Mouse (Mus musculus): ENCODE results near the gene Sox30. TPM values are rescaled to one million over a fixed set of nuclear protein-coding genes. Genes with fewer than 3 reads are reported as not detected.

Gene Sox30
- polyA plus RNA-seq, 1 experiment from 2014 or later = 0.05 TPM

GRCm38 (mm10) chr11:45960003-45960402 is 20.1 kb upstream of the Sox30 start:
- no peak for DNase-seq (ENCODE audit: low spot score)
- no peaks in the 10 kb centered on the region for H3K36me3 ChIP-seq
- WGBS = 84% methylated on average over 5 of the region's 5 CpGs

DNA sequence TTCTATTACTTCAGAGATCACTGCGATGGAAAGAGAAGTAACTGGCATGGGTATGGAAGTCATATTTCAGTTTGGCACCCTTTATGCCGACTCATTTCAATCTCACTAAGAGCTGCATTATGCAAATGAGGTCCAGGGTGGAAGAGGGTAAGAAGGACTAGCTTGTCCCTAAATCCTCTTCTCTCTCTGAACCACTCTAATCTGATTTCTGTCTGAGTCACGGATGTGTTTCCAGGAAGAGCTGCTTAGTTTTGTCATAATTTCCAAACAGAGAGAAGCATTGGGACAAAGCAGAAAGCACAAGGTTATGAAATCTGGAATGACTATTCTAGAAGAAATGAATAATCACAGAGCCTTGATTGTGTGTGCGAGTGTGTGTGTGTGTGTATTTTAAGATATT is 13.2 kb upstream of the Sox30 start:
- no peaks in the 10 kb centered on the region; the same call in 1 of the 2 replicates for H3K9me3 ChIP-seq (replicated peaks)
- 88% methylated on average over 4 of the region's 4 CpGs for WGBS
- DNase-seq (ENCODE audit: low spot score) = no peak
- H3K4me1 ChIP-seq = no peaks in the 10 kb centered on the region
- no peaks in the 10 kb centered on the region for H3K27me3 ChIP-seq (ENCODE audit: low read depth, poor library complexity, severe bottlenecking)
- no peak overlapping the region for H3K4me3 ChIP-seq
- H3K27ac ChIP-seq (replicated peaks) = no peak overlapping the region
- H3K36me3 ChIP-seq = no peaks in the 10 kb centered on the region

More at GRCm38 (mm10) chr11:45960003-45960402, 20.1 kb upstream of the Sox30 start:
- Histone ChIP-seq H3K4me1 (peaks cover 2% of the 10 kb centered on the region; the same call in 1 of the 2 replicates), H3K27me3 (ENCODE audit: low read depth, poor library complexity, severe bottlenecking) (no peaks in the 10 kb centered on the region), H3K9me3 (replicated peaks) (no peaks in the 10 kb centered on the region; the same call in 1 of the 2 replicates), H3K4me3 (no peak overlapping the region), H3K27ac (replicated peaks) (no peak overlapping the region)

GRCm38 (mm10) chr11:45968466-45968865 is 11.6 kb upstream of the Sox30 start:
- no peaks in the 10 kb centered on the region; the same call in 1 of the 2 replicates for H3K9me3 ChIP-seq (replicated peaks)
- 90% methylated on average over 3 of the region's 3 CpGs for WGBS

DNA sequence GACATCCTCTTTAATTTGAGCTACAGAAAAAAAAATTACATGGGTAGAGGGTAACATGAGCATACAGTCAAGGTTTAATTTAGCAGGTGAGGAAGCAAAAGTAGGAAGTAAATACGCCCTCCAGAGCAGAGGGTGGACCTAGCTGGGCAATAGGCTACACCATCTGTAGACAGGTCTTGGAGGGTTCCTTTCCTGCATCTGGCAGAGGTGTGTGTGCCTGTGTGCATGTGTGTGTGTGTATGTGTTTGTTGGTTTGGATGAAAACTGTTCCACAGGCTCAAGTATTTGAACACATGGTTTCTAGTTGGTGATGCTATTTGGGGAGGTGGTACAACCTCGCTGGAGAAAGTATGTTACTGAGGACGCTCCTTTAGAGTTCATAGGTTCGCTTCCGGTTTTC is 6.5 kb upstream of the Sox30 start:
- no peaks in the 10 kb centered on the region for H3K36me3 ChIP-seq
- no peak overlapping the region for H3K4me3 ChIP-seq
- no peak overlapping the region for H3K27ac ChIP-seq (replicated peaks)
- no peaks in the 10 kb centered on the region for H3K4me1 ChIP-seq
- no peaks in the 10 kb centered on the region for H3K27me3 ChIP-seq (ENCODE audit: low read depth, poor library complexity, severe bottlenecking)
- 90% methylated on average over 5 of the region's 5 CpGs for WGBS
- no peak for DNase-seq (ENCODE audit: low spot score)
- H3K9me3 ChIP-seq (replicated peaks) = no peaks in the 10 kb centered on the region

More at GRCm38 (mm10) chr11:45968466-45968865, 11.6 kb upstream of the Sox30 start:
- no peak overlapping the region for H3K27ac ChIP-seq (replicated peaks)
- DNase-seq (ENCODE audit: low spot score) = no peak
- no peak overlapping the region for H3K4me3 ChIP-seq
- no peaks in the 10 kb centered on the region for H3K27me3 ChIP-seq (ENCODE audit: low read depth, poor library complexity, severe bottlenecking)
- no peaks in the 10 kb centered on the region for H3K4me1 ChIP-seq
- H3K36me3 ChIP-seq = no peaks in the 10 kb centered on the region

- Histone ChIP-seq H3K4me1 (no peaks in the 10 kb centered on the region), H3K9me3 (replicated peaks) (no peaks in the 10 kb centered on the region), H3K4me3 (no peak overlapping the region), H3K36me3 (no peaks in the 10 kb centered on the region), H3K27me3 (ENCODE audit: low read depth, poor library complexity, severe bottlenecking) (peaks cover 8% of the 10 kb centered on the region), H3K27ac (replicated peaks) (no peak overlapping the region)
- WGBS = 91% methylated on average over 8 of the region's 8 CpGs
- DNase-seq (ENCODE audit: low spot score) = no peak
These were observed 5.6 kb upstream of the Sox30 start for GRCm38 (mm10) chr11:45974466-45974865.

DNA sequence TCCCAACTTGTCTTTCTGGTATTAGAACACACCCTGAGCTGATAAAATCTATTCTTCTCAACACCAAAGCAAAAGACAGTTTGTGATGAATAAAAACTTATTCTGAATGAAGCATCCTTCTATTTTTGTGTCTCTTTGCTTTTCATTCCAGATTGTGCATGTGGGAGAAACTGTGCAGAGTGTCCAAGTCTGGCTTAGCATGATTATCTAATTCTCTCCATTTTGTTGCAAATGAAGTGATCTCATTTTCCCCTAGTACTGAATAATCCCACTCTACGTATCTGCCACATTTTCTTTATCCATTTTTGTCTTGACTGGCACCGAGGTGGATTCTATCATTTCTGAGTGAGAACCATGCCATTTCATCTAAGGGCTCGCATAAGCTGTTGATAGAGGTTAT is 4.0 kb upstream of the Sox30 start:
- DNase-seq (ENCODE audit: low spot score) = no peak
- H3K4me1 ChIP-seq = peaks cover 12% of the 10 kb centered on the region
- H3K27me3 ChIP-seq (ENCODE audit: low read depth, poor library complexity, severe bottlenecking) = peaks cover 21% of the 10 kb centered on the region
- 84% methylated on average over 3 of the region's 3 CpGs for WGBS
- H3K4me3 ChIP-seq = no peak overlapping the region
- H3K9me3 ChIP-seq (replicated peaks) = 0 out of 2 replicates have a peak, but pooled peaks cover 5% of the 10 kb centered on the region
- no peak overlapping the region for H3K27ac ChIP-seq (replicated peaks)
- H3K36me3 ChIP-seq = no peaks in the 10 kb centered on the region

GRCm38 (mm10) chr11:45980893-45981253 is 763 bp downstream of the Sox30 start:
- no peaks in the 10 kb centered on the region for H3K36me3 ChIP-seq
- peaks cover 14% of the 10 kb centered on the region for H3K4me1 ChIP-seq
- peaks cover 26% of the 10 kb centered on the region for H3K27me3 ChIP-seq (ENCODE audit: low read depth, poor library complexity, severe bottlenecking)
- 0 out of 2 replicates have a peak, but pooled peaks cover 5% of the 10 kb centered on the region for H3K9me3 ChIP-seq (replicated peaks)
- peak overlapping the region; percentile 66 for H3K4me3 ChIP-seq
- 48% methylated on average over 19 of the region's 19 CpGs for WGBS
- DNase-seq (ENCODE audit: low spot score) = no peak
- peak overlapping the region; percentile 89 for H3K27ac ChIP-seq (replicated peaks)

- H3K36me3 ChIP-seq = no peaks in the 10 kb centered on the region
- peak overlapping the region; percentile 41 for H3K4me3 ChIP-seq
- H3K27ac ChIP-seq (replicated peaks) = no peak overlapping the region
- peaks cover 8% of the 10 kb centered on the region for H3K4me1 ChIP-seq
- H3K27me3 ChIP-seq (ENCODE audit: low read depth, poor library complexity, severe bottlenecking) = peaks cover 14% of the 10 kb centered on the region
- H3K9me3 ChIP-seq (replicated peaks) = no peaks in the 10 kb centered on the region
- WGBS = 12% methylated on average over 16 of the region's 16 CpGs
- DNase-seq (ENCODE audit: low spot score) = peak; percentile 30
These were observed 11.5 kb downstream of the Sox30 start for GRCm38 (mm10) chr11:45991604-45992003.

- Histone ChIP-seq H3K36me3 (no peaks in the 10 kb centered on the region), H3K9me3 (replicated peaks) (no peaks in the 10 kb centered on the region), H3K27ac (replicated peaks) (no peak overlapping the region), H3K4me1 (peaks cover 8% of the 10 kb centered on the region), H3K27me3 (ENCODE audit: low read depth, poor library complexity, severe bottlenecking) (peaks cover 14% of the 10 kb centered on the region), H3K4me3 (peak overlapping the region; percentile 41; the same call in 1 of the 2 replicates)
- WGBS = 50% methylated on average over 13 of the region's 13 CpGs
- DNase-seq (ENCODE audit: low spot score) = no peak
These were observed 12.0 kb downstream of the Sox30 start for GRCm38 (mm10) chr11:45992087-45992486.

- Histone ChIP-seq H3K9me3 (replicated peaks) (no peaks in the 10 kb centered on the region), H3K4me1 (peaks cover 5% of the 10 kb centered on the region; the same call in 1 of the 2 replicates), H3K36me3 (no peaks in the 10 kb centered on the region), H3K27ac (replicated peaks) (no peak overlapping the region), H3K4me3 (no peak overlapping the region), H3K27me3 (ENCODE audit: low read depth, poor library complexity, severe bottlenecking) (no peaks in the 10 kb centered on the region)
- peak; percentile 65 for DNase-seq (ENCODE audit: low spot score)
- 26% methylated on average over 6 of the region's 6 CpGs for WGBS
These were observed 36.0 kb downstream of the Sox30 start for GRCm38 (mm10) chr11:46016061-46016460.

GRCm38 (mm10) chr11:46020246-46020645 is 40.1 kb downstream of the Sox30 start:
- H3K9me3 ChIP-seq (replicated peaks) = no peaks in the 10 kb centered on the region
- H3K27me3 ChIP-seq (ENCODE audit: low read depth, poor library complexity, severe bottlenecking) = no peaks in the 10 kb centered on the region
- DNase-seq (ENCODE audit: low spot score) = no peak
- H3K36me3 ChIP-seq = no peaks in the 10 kb centered on the region
- no peak overlapping the region for H3K27ac ChIP-seq (replicated peaks)
- 75% methylated on average over 1 of the region's 1 CpGs for WGBS
- no peak overlapping the region for H3K4me3 ChIP-seq
- peaks cover 5% of the 10 kb centered on the region; the same call in 1 of the 2 replicates for H3K4me1 ChIP-seq

DNA sequence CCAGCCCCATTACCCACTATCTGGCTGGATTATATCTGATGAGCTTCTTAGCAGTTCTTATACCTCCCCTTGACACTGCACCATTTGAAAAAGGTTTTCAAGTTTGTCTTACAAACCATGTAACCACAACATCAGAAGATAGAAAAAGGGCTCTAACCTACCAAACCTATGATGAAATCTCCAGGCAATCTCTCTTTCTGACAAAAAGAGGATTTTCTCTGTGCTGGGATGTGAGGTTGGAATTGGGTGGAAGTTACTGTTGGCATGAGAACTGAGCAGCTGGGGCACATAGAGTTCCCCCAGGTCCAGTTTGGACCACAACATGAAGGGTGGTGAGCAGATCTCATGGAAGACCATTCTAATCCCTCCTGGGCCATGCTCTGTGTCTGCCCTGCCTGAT is 41.7 kb downstream of the Sox30 start:
- H3K27me3 ChIP-seq (ENCODE audit: low read depth, poor library complexity, severe bottlenecking) = no peaks in the 10 kb centered on the region
- H3K27ac ChIP-seq (replicated peaks) = no peak overlapping the region
- peaks cover 11% of the 10 kb centered on the region for H3K4me1 ChIP-seq
- no peak for DNase-seq (ENCODE audit: low spot score)
- no peaks in the 10 kb centered on the region for H3K36me3 ChIP-seq
- no peak overlapping the region for H3K4me3 ChIP-seq
- H3K9me3 ChIP-seq (replicated peaks) = no peaks in the 10 kb centered on the region

DNA sequence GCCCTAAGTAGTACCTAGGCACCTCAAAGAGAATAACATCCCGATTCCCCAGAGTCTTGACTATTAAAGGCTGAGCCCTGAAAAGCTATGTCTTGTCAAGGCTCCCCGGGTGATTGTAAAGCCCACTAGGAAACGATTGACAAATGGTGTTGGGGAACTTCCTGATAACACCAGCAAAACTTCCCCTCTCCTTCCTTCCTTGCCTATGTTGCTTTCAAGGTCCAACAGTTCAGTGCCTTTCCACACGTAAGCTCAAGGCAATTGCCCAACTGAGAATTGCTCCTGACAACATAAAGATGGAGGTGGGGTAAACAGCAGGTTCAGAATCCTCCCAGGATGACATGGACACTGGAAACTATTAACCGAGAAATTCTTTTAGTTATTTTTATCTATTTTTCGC is 42.9 kb downstream of the Sox30 start:
- 86% methylated on average over 6 of the region's 6 CpGs for WGBS
- DNase-seq (ENCODE audit: low spot score) = no peak
- H3K36me3 ChIP-seq = no peaks in the 10 kb centered on the region
- H3K4me3 ChIP-seq = no peak overlapping the region
- no peak overlapping the region for H3K27ac ChIP-seq (replicated peaks)
- no peaks in the 10 kb centered on the region for H3K9me3 ChIP-seq (replicated peaks)
- H3K27me3 ChIP-seq (ENCODE audit: low read depth, poor library complexity, severe bottlenecking) = no peaks in the 10 kb centered on the region
- peaks cover 11% of the 10 kb centered on the region for H3K4me1 ChIP-seq

GRCm38 (mm10) chr11:46025962-46026392 is 45.9 kb downstream of the Sox30 start:
- Histone ChIP-seq H3K36me3 (no peaks in the 10 kb centered on the region), H3K27me3 (ENCODE audit: low read depth, poor library complexity, severe bottlenecking) (no peaks in the 10 kb centered on the region), H3K4me1 (peaks cover 6% of the 10 kb centered on the region; the same call in 1 of the 2 replicates), H3K4me3 (no peak overlapping the region), H3K27ac (replicated peaks) (no peak overlapping the region), H3K9me3 (replicated peaks) (no peaks in the 10 kb centered on the region)
- no peak for DNase-seq (ENCODE audit: low spot score)
- 73% methylated on average over 7 of the region's 7 CpGs for WGBS

Measured in midbrain, embryonic 10.5 days (tissue).